Mouse (Mus musculus): ENCODE measurements around the gene Rfx8. TPM values are rescaled to one million over a fixed set of nuclear protein-coding genes. Genes with fewer than 3 reads are reported as not detected.

Gene Rfx8
- polyA plus RNA-seq, 1 experiment from 2014 or later: not detected

DNA sequence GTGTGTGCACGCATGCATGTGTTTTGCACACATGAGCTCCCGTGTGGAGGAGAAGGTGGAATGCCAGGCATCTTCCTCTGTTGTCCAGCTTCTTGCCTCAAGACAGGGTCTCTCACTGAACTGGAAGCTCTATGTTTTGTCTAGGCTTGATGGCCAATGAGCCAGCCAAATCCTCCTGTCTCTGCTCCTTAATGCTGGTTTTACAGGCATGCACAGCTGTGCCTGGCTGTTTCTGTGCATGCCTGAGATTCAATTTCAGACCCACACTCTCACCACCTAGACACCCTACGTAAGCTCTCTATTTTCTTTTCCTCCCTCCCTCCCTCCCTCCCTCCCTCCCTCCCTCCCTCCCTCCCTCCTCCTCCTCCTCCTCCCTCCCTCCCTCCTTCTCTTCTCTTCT is 28.8 kb downstream of the Rfx8 start:
- no peak overlapping the region for H3K4me2 ChIP-seq (ENCODE audit: low read depth, low read length)
- H3K4me1 ChIP-seq (ENCODE audit: insufficient read depth): peaks cover 7% of the 10 kb centered on the region
- H3K4me3 ChIP-seq (ENCODE audit: low read depth, low read length): no peak overlapping the region
- TF ChIP-seq CTCF (IDR thresholded peaks at IDR 0.05; ENCODE audit: low read depth): no peak
- DNase-seq (no peak), ATAC-seq (no peak)
- WGBS (ENCODE audit: insufficient replicate concordance): 75% methylated on average over 3 of the region's 3 CpGs
- no peaks in the 10 kb centered on the region for H3K27me3 ChIP-seq (ENCODE audit: insufficient read depth, low read length)
- H3K27ac ChIP-seq (ENCODE audit: low read depth): no peak overlapping the region
- no peaks in the 10 kb centered on the region for H3K36me3 ChIP-seq (replicated peaks; ENCODE audit: insufficient read depth, low read length)
- H3K9me3 ChIP-seq (ENCODE audit: low read length): no peaks in the 10 kb centered on the region
- no peak overlapping the region for H3K9ac ChIP-seq (replicated peaks)

DNA sequence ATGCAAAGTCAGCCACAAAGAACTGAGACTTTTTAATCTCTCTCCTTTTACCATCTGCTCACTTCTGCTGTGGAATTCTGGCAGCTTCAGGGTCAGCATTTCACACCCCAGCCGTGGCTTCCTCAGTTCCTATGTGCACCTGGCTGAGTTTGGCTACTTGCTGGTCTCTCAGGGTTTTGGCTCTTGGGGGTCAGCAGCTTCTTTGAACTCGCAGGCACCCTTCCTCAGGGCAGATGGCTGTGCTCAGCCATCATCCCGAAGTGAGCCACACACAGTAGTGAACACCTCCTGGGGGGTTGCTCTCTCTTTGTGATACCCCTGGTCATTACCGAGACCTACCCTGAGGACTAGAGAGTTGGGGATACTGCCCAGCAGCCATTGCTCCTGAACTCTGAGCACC is 29.7 kb downstream of the Rfx8 start:
- ATAC-seq (no peak), DNase-seq (no peak)
- H3K9ac ChIP-seq (replicated peaks): no peak overlapping the region
- no peak overlapping the region for H3K4me3 ChIP-seq (ENCODE audit: low read depth, low read length)
- H3K27me3 ChIP-seq (ENCODE audit: insufficient read depth, low read length): no peaks in the 10 kb centered on the region
- no peak overlapping the region for H3K4me2 ChIP-seq (ENCODE audit: low read depth, low read length)
- H3K4me1 ChIP-seq (ENCODE audit: insufficient read depth): peaks cover 7% of the 10 kb centered on the region
- TF ChIP-seq EP300 (IDR thresholded peaks at IDR 0.05; ENCODE audit: low read depth): no peak
- no peak for TF ChIP-seq CTCF (IDR thresholded peaks at IDR 0.05; ENCODE audit: low read depth)
- H3K9me3 ChIP-seq (ENCODE audit: low read length): no peaks in the 10 kb centered on the region
- H3K36me3 ChIP-seq (replicated peaks; ENCODE audit: insufficient read depth, low read length): no peaks in the 10 kb centered on the region
- 71% methylated on average over 4 of the region's 4 CpGs for WGBS (ENCODE audit: insufficient replicate concordance)
- H3K27ac ChIP-seq (ENCODE audit: low read depth): no peak overlapping the region

DNA sequence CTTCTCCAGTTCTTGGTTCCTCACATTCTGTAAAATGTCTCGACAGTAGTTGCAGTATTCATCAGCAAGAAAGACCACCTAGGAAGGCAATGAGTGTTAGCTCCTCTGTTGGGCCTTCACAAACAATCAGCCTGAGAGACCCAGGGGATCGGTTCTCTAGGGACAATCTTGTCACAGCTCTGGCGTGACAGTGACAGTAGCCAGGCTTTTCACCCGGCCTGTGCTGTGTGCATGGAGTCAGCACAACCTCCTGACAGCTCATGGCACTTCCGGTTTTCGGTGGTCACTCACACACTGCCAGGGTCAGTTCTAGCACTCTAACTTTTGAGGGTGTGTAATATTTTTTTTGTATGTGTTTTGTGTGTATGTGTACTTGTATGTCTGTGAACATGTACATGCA is 32.2 kb downstream of the Rfx8 start:
- TF ChIP-seq CTCF (IDR thresholded peaks at IDR 0.05; ENCODE audit: low read depth) (no peak), EP300 (IDR thresholded peaks at IDR 0.05; ENCODE audit: low read depth) (no peak)
- H3K4me2 ChIP-seq (ENCODE audit: low read depth, low read length): no peak overlapping the region
- no peak for DNase-seq
- no peak overlapping the region for H3K9ac ChIP-seq (replicated peaks)
- H3K9me3 ChIP-seq (ENCODE audit: low read length): no peaks in the 10 kb centered on the region
- no peaks in the 10 kb centered on the region for H3K36me3 ChIP-seq (replicated peaks; ENCODE audit: insufficient read depth, low read length)
- no peak for ATAC-seq
- 60% methylated on average over 6 of the region's 6 CpGs for WGBS (ENCODE audit: insufficient replicate concordance)
- no peaks in the 10 kb centered on the region for H3K4me1 ChIP-seq (ENCODE audit: insufficient read depth)
- H3K4me3 ChIP-seq (ENCODE audit: low read depth, low read length): no peak overlapping the region
- no peak overlapping the region for H3K27ac ChIP-seq (ENCODE audit: low read depth)
- no peaks in the 10 kb centered on the region for H3K27me3 ChIP-seq (ENCODE audit: insufficient read depth, low read length)

DNA sequence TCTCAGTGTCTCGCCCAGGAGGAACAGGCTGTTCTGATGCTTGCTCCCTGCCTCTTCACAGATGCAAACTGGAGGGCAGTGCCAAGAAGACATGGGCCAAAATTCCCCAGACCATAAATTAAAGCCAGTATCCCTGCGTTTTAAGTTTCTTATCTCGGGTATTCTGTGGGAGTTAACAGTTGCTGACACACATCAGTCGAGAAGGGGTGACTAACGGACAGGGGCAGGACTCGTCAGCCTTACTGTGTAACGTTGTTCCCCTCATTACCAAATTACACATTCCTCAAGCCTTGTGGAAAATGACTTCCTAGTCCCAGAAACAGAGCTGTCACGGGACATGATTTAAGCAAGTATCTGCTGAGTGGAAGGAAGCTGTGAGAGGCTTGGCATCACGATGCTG is 33.5 kb downstream of the Rfx8 start:
- no peak for ATAC-seq
- DNase-seq: no peak
- Histone ChIP-seq H3K27me3 (ENCODE audit: insufficient read depth, low read length) (no peaks in the 10 kb centered on the region), H3K9ac (replicated peaks) (no peak overlapping the region), H3K36me3 (replicated peaks; ENCODE audit: insufficient read depth, low read length) (no peaks in the 10 kb centered on the region), H3K4me2 (ENCODE audit: low read depth, low read length) (no peak overlapping the region), H3K9me3 (ENCODE audit: low read length) (no peaks in the 10 kb centered on the region), H3K4me3 (ENCODE audit: low read depth, low read length) (no peak overlapping the region), H3K27ac (ENCODE audit: low read depth) (no peak overlapping the region), H3K4me1 (ENCODE audit: insufficient read depth) (no peaks in the 10 kb centered on the region)
- no peak for TF ChIP-seq CTCF (IDR thresholded peaks at IDR 0.05; ENCODE audit: low read depth)
- no peak for TF ChIP-seq EP300 (IDR thresholded peaks at IDR 0.05; ENCODE audit: low read depth)
- 46% methylated on average over 9 of the region's 9 CpGs for WGBS (ENCODE audit: insufficient replicate concordance)

DNA sequence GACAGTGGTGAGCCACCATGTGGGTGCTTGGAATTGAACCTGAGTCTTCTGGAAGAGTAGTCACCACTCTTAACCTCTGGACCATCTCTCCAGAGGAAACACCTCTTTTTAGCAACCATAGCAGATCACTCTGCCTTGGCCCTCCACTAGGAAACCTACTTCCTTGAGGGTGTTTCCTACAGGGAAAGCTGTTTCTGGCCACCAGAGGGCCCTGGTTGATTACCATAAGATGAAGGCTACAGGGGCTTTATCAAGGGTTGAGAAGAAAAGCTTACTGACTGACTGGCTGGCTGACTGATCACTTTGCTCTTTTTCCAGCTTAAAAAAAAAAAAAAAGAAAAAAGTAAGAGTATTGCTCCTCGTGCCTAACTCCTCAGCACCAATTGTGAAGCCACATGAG is 35.0 kb downstream of the Rfx8 start:
- no peaks in the 10 kb centered on the region for H3K4me1 ChIP-seq (ENCODE audit: insufficient read depth)
- no peak overlapping the region for H3K4me2 ChIP-seq (ENCODE audit: low read depth, low read length)
- TF ChIP-seq EP300 (IDR thresholded peaks at IDR 0.05; ENCODE audit: low read depth) (no peak), CTCF (IDR thresholded peaks at IDR 0.05; ENCODE audit: low read depth) (peak; percentile 76)
- H3K36me3 ChIP-seq (replicated peaks; ENCODE audit: insufficient read depth, low read length): no peaks in the 10 kb centered on the region
- peak; percentile 59 for DNase-seq
- 0% methylated on average over 1 of the region's 1 CpGs for WGBS (ENCODE audit: insufficient replicate concordance)
- H3K9me3 ChIP-seq (ENCODE audit: low read length): no peaks in the 10 kb centered on the region
- H3K4me3 ChIP-seq (ENCODE audit: low read depth, low read length): no peak overlapping the region
- no peak for ATAC-seq
- H3K27me3 ChIP-seq (ENCODE audit: insufficient read depth, low read length): no peaks in the 10 kb centered on the region
- no peak overlapping the region for H3K27ac ChIP-seq (ENCODE audit: low read depth)
- H3K9ac ChIP-seq (replicated peaks): no peak overlapping the region

DNA sequence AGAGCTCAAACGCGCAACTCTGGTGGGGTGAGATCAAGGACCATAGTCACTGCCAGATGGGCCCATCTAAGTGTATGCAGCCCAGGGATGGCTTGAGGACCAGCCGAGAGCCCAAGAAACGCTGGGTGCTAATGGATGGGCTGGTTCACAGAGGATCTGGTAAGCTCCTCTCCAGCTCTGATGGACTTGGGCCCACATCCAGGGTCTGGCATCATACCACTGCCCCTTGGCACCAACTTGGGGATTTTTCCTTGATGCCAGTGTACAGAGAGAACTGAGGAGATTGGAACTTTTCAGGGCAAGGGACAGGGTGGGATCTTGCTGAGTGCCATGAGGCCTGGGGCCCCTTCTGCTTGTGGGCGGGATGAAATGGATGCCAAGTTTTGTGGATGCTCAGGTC is 39.2 kb downstream of the Rfx8 start:
- no peak overlapping the region for H3K4me2 ChIP-seq (ENCODE audit: low read depth, low read length)
- H3K4me1 ChIP-seq (ENCODE audit: insufficient read depth): no peaks in the 10 kb centered on the region
- DNase-seq: no peak
- 74% methylated on average over 5 of the region's 5 CpGs for WGBS (ENCODE audit: insufficient replicate concordance)
- no peak overlapping the region for H3K27ac ChIP-seq (ENCODE audit: low read depth)
- no peak overlapping the region for H3K4me3 ChIP-seq (ENCODE audit: low read depth, low read length)
- H3K9ac ChIP-seq (replicated peaks): no peak overlapping the region
- ATAC-seq: no peak
- H3K27me3 ChIP-seq (ENCODE audit: insufficient read depth, low read length): no peaks in the 10 kb centered on the region
- TF ChIP-seq EP300 (IDR thresholded peaks at IDR 0.05; ENCODE audit: low read depth): no peak
- no peak for TF ChIP-seq CTCF (IDR thresholded peaks at IDR 0.05; ENCODE audit: low read depth)
- H3K9me3 ChIP-seq (ENCODE audit: low read length): no peaks in the 10 kb centered on the region
- no peaks in the 10 kb centered on the region for H3K36me3 ChIP-seq (replicated peaks; ENCODE audit: insufficient read depth, low read length)

DNA sequence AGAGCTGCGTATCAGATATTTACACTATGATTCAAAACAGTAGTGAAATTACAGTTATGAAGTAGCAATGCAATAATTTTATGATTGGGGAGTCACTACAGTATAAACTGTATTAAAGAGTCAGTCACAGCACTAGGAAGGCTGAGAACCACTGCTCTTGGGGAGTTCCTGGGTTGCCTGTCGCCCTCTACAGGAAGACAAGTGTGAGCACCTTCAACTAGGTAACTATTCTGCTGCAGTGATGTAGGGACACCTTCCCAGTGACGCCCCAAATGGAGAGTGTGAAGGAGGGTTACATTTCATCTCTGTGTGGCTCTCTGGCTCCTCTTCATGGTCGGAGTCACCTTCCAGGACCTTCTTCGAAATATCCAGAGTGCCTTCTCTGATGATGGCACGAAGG is 40.3 kb downstream of the Rfx8 start:
- H3K9ac ChIP-seq (replicated peaks): no peak overlapping the region
- WGBS (ENCODE audit: insufficient replicate concordance): 60% methylated on average over 6 of the region's 6 CpGs
- H3K4me1 ChIP-seq (ENCODE audit: insufficient read depth): no peaks in the 10 kb centered on the region
- no peaks in the 10 kb centered on the region for H3K36me3 ChIP-seq (replicated peaks; ENCODE audit: insufficient read depth, low read length)
- no peak overlapping the region for H3K27ac ChIP-seq (ENCODE audit: low read depth)
- H3K4me2 ChIP-seq (ENCODE audit: low read depth, low read length): no peak overlapping the region
- peak; percentile 59 for TF ChIP-seq CTCF (IDR thresholded peaks at IDR 0.05; ENCODE audit: low read depth)
- no peak for TF ChIP-seq EP300 (IDR thresholded peaks at IDR 0.05; ENCODE audit: low read depth)
- no peak for ATAC-seq
- H3K27me3 ChIP-seq (ENCODE audit: insufficient read depth, low read length): no peaks in the 10 kb centered on the region
- no peak overlapping the region for H3K4me3 ChIP-seq (ENCODE audit: low read depth, low read length)
- no peak for DNase-seq
- H3K9me3 ChIP-seq (ENCODE audit: low read length): no peaks in the 10 kb centered on the region
